Mouse (Mus musculus) mouse trophoblast stem cell (cell line): Measurements from ENCODE around the gene Srrm1.

ENCODE experiments used
- in situ Hi-C, 2 experiments: fragments of 300-500 bp; cut with MseI, MboI; formaldehyde crosslinking; loops; 2 replicates in 1 of 2; 3 replicates in 1 of 2; pipeline ENCODE4 v1.15.1; 2025

The Srrm1 gene

GRCm38 (mm10) chr4:135353794-135354450, 801 bp upstream of the Srrm1 start:
- in situ Hi-C loops: no loop called here

- in situ Hi-C loops: no loop called here
These were observed 625 bp downstream of the Srrm1 start for GRCm38 (mm10) chr4:135352326-135353065.

GRCm38 (mm10) chr4:135337376-135337942, 15.7 kb downstream of the Srrm1 start:
- in situ Hi-C loops: no loop called here

- in situ Hi-C loops: no loop called here
These were observed 17.1 kb downstream of the Srrm1 start for GRCm38 (mm10) chr4:135336023-135336357.

GRCm38 (mm10) chr4:135335327-135336022, 17.6 kb downstream of the Srrm1 start:
- in situ Hi-C loops: no loop called here

- in situ Hi-C loops: no loop called here
These were observed 26.7 kb downstream of the Srrm1 start for GRCm38 (mm10) chr4:135326469-135326868.

GRCm38 (mm10) chr4:135326046-135326445, 27.1 kb downstream of the Srrm1 start:
- in situ Hi-C loops: no loop called here

- in situ Hi-C loops: no loop called here
These were observed 30.1 kb downstream of the Srrm1 start for GRCm38 (mm10) chr4:135323021-135323420.

GRCm38 (mm10) chr4:135317966-135318365, 35.2 kb downstream of the Srrm1 start:
- in situ Hi-C loops: no loop called here

- in situ Hi-C loops: no loop called here
These were observed 35.6 kb downstream of the Srrm1 start for GRCm38 (mm10) chr4:135317539-135317938.

GRCm38 (mm10) chr4:135315287-135315686, 37.8 kb downstream of the Srrm1 start:
- in situ Hi-C loops: no loop called here

GRCm38 (mm10) chr4:135314419-135314832, 38.7 kb downstream of the Srrm1 start:
- in situ Hi-C loops: loop anchor here (5.0 kb wide), 2 partner anchors 37 to 42 kb away; partner anchors contain the start of gene Clic4 (in 1 of the 2)

- in situ Hi-C loops: loop anchor here (5.0 kb wide), 2 partner anchors 36 to 42 kb away; partner anchors contain the start of gene Clic4 (in 1 of the 2)
These were observed 39.3 kb downstream of the Srrm1 start for GRCm38 (mm10) chr4:135313761-135314241.

- in situ Hi-C loops: loop anchor here (5.0 kb wide), 2 partner anchors 36 to 41 kb away; partner anchors contain the start of gene Clic4 (in 1 of the 2)
These were observed 39.9 kb downstream of the Srrm1 start for GRCm38 (mm10) chr4:135313111-135313691.

- in situ Hi-C loops: loop anchor here (5.0 kb wide), 2 partner anchors 35 to 40 kb away; partner anchors contain the start of gene Clic4 (in 1 of the 2)
These were observed 40.4 kb downstream of the Srrm1 start for GRCm38 (mm10) chr4:135312706-135313105.

- in situ Hi-C loops: loop anchor here (5.0 kb wide), 2 partner anchors 33 to 38 kb away; partner anchors contain the start of gene Clic4 (in 1 of the 2)
These were observed 42.8 kb downstream of the Srrm1 start for GRCm38 (mm10) chr4:135310371-135310770.

GRCm38 (mm10) chr4:135309726-135310125, 43.4 kb downstream of the Srrm1 start:
- in situ Hi-C loops: loop anchor here (5.0 kb wide), 2 partner anchors 32 to 37 kb away; partner anchors contain the start of gene Clic4 (in 1 of the 2)

GRCm38 (mm10) chr4:135309112-135309659, 43.9 kb downstream of the Srrm1 start:
- in situ Hi-C loops: no loop called here

GRCm38 (mm10) chr4:135306971-135307632, 46.0 kb downstream of the Srrm1 start:
- in situ Hi-C loops: no loop called here

GRCm38 (mm10) chr4:135306533-135306932, 46.6 kb downstream of the Srrm1 start:
- in situ Hi-C loops: no loop called here
